31 mouse cellular contexts compared by ENCODE assay signal in genomic region chr17:40116172-40116571, GRCm38 (mm10). TPM values are rescaled to one million over a fixed set of nuclear protein-coding genes. Genes with fewer than 3 reads are reported as not detected.
"Had no signal": no experiment of that assay in that cellular context is flagged by ENCODE, and none has a peak within 500 bp of the region (broad histone marks: within the 10 kb centered on the region; RNA-seq: fewer than 3 reads in every experiment).

No protein-coding gene starts in this region.

RNA-seq across cellular contexts. Expression of gene AC192777.2, which starts 20.9 kb away (rescaled TPM):
- total RNA-seq: gastrocnemius, adult 18-20 months; gastrocnemius, adult 8-10 months; gastrocnemius, postnatal 14 days; gastrocnemius, postnatal 36 days; heart, adult 2 months; heart, postnatal 14 days; heart, postnatal 36 days; hematopoietic stem cell, adult 5-6 weeks; layer of hippocampus, adult 2 months; layer of hippocampus, postnatal 10 days; layer of hippocampus, postnatal 25 days; left cerebral cortex, adult 2 months; left cerebral cortex, postnatal 14 days; left cerebral cortex, postnatal 36 days; liver, adult 2 months had no signal
- polyA plus RNA-seq: gonadal fat pad, adult 2 months; heart, adult 2 months; heart, embryonic 11.5 days; heart, embryonic 13.5 days; heart, embryonic 15.5 days; heart, postnatal 0 days; hindbrain, embryonic 11.5 days; hindbrain, embryonic 14.5 days; hindbrain, embryonic 16.5 days; intestine, embryonic 14.5 days; intestine, embryonic 16.5 days; kidney, adult 2 months; kidney, embryonic 15.5 days; limb, embryonic 10.5 days; limb, embryonic 14.5 days; liver, adult 2 months; liver, embryonic 12.5 days; liver, embryonic 14.5 days had no signal
